Mouse (Mus musculus): Measurements from ENCODE around the gene Wnt7b.

The Wnt7b gene

GRCm38 (mm10) chr15:85569995-85570734 lies 12.1 kb downstream of the Wnt7b start:
- DNase-seq (ENCODE audit: low spot score in 2 of 2) = no peak

DNA sequence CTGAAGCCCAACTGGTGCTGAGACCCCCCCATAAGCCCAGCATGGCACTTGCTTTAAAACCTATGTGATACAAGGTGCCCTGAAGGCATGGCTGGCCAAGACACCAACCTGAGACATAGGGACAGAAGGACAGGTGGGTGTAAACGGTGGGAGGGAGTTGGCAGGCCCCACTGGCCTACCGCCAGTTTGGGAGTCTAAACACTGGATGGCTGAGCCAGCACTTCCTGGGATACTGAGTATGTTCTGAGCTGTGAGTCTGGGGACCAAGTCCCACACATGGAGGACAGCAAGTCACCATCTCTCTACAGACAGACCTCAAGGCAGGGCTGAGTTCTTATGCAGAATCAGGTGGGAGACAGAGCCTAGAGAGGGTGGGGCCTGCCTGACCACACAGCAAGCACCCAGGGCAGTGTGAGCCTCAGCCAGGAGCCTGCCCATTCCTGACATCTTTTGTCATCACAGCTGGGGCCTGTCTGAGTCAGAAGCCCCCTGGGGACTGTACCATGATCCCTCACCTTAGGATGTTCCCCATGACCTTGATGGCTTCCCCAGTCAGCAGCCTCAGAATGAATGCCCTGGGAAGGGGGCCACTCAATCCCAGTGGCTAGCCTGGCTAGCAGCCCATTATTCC lies 13.0 kb downstream of the Wnt7b start:
- no peak for DNase-seq (ENCODE audit: low spot score in 2 of 2)

DNA sequence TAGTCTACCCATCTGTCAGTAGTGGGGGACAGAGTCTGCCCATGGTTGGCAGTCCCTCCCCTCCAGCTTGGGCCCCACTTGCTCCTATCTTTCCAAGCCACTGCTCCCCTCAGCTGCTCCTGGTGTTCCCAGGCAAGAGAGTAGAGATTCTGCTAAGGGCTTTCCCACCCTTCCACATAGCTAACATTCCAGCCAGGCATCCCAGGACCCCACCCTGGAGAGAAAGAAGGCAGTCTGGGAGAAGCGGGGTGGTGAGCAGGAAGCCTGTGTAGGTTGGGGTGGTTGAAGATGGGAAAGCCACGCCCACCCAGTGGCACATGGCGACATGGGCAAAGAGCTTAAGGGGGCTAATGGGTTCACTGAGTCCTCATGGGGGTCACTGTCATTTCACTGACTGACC lies 13.9 kb downstream of the Wnt7b start:
- no peak for DNase-seq (ENCODE audit: low spot score in 2 of 2)

DNA sequence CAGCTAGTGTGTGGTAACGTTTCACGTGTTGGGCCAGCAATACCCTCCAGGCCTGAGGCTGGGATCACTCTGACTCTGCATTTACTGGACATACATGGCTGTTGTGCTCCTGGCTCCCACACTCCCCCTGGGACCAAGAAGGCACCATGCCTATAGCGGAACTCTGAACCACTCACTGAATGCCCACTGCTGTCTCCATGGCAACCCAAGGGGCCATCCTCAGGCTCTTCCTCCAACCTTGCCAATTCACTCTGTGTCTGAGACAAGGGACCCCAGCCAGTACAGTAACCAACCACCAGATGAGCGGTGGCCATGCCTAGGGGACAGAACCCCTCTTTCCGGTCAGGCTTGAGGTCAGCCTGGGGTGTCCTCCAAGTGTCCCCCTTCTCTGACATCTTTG lies 17.3 kb downstream of the Wnt7b start:
- DNase-seq (ENCODE audit: low spot score in 2 of 2) = no peak

- DNase-seq (ENCODE audit: low spot score in 2 of 2) = no peak
Measured at GRCm38 (mm10) chr15:85564034-85564769, 18.1 kb downstream of the Wnt7b start.

DNA sequence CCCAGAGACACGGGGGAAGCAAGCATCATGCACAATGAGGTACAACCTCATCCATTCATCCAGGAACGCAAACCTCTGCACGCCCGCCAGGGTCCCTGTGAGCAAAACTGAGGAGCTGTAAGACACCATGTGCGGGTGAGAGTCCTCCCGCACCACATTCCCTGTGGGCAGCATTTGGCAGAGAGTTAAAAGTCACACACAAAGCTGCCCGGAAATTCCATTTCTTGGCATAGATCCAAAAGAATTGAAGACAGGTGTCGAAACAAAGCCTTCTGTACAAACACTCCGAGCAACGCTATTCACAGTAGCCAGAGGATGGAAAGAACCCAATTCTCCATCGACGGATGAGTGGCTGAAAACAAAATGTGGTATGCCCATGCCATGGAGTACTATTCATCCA lies 20.3 kb downstream of the Wnt7b start:
- DNase-seq (ENCODE audit: low spot score in 2 of 2) = no peak

DNA sequence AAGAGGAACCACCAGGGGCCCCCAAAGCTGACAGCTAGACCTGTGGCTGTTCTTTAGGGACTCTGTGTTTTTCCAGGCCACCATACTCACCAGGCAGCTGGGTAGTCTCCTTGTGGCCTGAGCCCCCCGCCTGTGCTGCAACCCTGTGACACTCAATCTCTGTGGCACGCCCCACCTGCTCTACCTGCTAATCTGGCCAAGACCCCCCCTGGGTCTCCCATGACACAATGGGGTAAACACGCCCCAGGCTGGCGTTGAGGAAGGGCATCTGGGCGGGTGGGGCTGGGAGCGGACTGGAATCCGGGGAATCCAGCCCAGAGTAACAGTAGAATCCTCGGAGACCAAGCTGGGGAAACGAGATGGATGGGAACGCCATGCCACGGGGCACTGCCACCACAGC lies 21.4 kb downstream of the Wnt7b start:
- DNase-seq (ENCODE audit: low spot score in 2 of 2) = no peak

DNA sequence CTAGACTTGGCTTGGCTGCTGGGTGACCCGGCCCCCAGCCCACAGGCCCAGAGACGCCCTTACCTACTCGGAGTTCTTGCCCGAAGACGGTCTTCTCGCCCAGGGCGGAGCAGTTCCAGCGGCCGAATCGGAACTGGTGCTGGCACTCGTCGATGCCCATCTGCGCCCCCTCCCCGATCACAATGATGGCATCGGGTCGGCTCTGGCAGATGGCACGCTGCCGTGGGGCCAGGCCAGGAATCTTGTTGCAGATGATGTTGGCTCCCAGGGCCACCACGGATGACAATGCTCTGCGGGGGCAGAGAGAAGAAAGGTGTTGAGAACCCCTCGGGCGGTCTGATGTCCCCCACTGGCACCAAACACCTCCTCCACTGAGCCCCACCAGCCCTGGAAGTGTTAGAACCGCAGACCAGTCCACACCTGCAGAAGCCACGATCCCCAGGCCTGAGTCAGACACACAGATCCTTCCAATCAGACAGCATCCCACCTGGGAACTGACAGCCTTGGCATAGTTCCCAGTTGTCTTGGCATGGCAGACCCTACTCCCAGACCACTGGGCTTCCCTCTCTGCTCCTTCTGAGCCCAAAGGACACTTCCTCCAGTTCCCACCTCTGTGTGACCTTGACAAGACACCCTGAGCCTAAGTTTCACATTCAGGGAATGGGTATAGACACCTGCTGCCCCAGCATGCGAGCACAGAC lies 23.3 kb downstream of the Wnt7b start:
- no peak for DNase-seq (ENCODE audit: low spot score in 2 of 2)

DNA sequence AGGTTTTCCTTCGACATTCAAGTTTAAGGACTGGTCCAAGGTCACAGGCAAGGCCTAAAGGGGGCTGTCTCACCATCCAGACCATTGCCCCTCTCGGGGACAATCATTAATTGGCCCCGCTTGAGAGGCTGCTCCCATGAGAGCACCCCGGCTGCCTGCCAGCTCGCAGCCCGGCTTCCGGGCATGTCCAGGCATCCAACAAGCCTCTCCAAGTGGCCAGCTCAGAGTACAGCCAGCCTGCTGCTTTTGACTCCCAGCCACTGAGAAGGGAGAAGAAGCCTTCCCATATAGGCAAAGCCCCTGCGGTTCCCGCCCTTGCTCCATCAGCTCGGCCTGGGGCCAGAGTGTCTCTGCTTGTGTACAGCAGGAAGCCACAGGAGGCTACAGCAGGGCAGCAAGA lies 26.5 kb downstream of the Wnt7b start:
- DNase-seq (ENCODE audit: low spot score in 2 of 2) = no peak

GRCm38 (mm10) chr15:85553421-85553820 lies 28.9 kb downstream of the Wnt7b start:
- no peak for DNase-seq (ENCODE audit: low spot score in 2 of 2)

DNA sequence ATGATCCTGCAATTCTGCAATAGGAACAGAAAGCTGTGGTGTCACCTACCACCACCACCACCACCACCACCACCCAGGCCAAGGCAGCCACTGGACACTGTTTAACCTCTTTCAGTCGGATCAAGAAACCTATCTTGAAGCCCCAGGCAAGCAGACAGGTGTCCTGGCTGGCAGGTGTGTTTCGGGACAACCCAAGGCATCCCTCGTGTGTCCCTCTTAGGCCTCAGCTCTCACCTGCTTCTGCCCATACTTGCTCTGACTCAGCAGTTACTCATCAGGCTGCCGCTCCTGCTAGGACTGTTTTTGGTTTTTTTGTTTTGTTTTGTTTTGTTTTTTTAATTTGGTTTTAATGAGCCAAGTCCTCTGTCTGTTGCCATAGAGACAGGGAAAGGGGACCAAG lies 35.8 kb downstream of the Wnt7b start:
- no peak for DNase-seq (ENCODE audit: low spot score in 2 of 2)

DNA sequence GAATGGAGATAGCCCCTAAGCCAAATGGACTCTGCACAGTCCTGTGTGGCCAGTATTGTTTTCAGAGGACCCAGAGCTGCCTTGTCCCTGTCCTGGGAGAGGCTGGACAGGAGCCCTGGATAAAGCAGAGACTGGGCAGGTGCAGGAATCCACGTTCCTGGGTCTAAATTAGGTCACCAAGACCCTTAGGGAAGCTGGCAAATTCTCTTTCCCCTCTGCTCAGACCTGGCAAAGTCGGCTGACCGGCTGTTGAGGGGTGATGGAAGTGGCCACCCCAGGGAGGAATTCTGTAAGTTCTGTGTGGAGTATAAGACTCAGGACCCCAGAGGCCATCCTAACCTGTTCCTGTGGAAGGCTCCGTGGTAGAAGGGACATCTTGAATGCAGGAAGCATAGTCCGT lies 36.9 kb downstream of the Wnt7b start:
- no peak for DNase-seq (ENCODE audit: low spot score in 2 of 2)

DNA sequence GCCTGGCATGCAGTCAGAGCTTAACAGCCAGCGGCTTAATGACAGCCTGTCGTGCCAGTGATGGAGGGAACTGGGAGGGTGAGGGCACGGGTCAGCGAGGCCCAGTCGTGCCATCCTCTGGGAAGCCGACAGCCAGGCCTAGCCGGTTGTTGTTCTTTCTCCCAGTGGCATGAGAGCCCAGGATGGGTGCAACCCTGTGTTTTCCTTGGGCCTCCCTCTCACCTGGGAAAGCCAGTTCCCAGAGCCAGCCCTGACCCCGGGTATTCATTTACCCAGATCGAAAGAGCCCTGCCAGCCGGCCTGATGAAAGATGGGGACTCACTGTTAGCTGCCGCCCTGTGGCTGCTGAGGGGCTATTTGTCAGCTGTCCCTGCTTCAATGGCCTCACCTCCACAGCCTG lies 44.1 kb downstream of the Wnt7b start:
- DNase-seq (ENCODE audit: low spot score in 2 of 2) = no peak

GRCm38 (mm10) chr15:85537151-85537550 lies 45.1 kb downstream of the Wnt7b start:
- DNase-seq (ENCODE audit: low spot score in 2 of 2) = no peak

GRCm38 (mm10) chr15:85534646-85535045 lies 47.6 kb downstream of the Wnt7b start:
- DNase-seq (ENCODE audit: low spot score in 2 of 2) = no peak

GRCm38 (mm10) chr15:85534215-85534614 lies 48.1 kb downstream of the Wnt7b start:
- no peak for DNase-seq (ENCODE audit: low spot score in 2 of 2)

- DNase-seq (ENCODE audit: low spot score in 2 of 2) = no peak
Measured at GRCm38 (mm10) chr15:85532063-85532462, 50.2 kb downstream of the Wnt7b start.

DNA sequence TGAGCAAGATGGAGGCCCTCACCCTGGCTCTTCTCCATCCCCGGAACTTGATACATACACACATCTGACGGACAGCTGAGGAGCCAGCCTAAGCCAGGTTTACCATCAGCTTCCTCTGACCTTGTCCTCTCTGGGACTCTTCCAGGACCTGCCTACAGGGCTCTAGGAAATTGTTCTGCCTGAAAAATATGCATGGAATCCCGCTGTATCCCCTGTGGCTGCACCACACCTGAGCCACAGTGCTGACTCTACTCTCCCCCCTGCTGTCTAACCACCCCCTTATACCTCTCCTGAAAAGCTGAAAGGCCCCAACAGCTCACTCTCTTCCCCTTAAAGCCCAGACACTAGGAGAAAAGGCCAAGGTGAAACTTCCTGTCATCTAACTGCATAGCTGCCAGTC lies 52.4 kb downstream of the Wnt7b start:
- DNase-seq (ENCODE audit: low spot score in 2 of 2) = no peak

- DNase-seq (ENCODE audit: low spot score in 2 of 2) = no peak
Measured at GRCm38 (mm10) chr15:85524404-85524950, 57.8 kb downstream of the Wnt7b start.

DNA sequence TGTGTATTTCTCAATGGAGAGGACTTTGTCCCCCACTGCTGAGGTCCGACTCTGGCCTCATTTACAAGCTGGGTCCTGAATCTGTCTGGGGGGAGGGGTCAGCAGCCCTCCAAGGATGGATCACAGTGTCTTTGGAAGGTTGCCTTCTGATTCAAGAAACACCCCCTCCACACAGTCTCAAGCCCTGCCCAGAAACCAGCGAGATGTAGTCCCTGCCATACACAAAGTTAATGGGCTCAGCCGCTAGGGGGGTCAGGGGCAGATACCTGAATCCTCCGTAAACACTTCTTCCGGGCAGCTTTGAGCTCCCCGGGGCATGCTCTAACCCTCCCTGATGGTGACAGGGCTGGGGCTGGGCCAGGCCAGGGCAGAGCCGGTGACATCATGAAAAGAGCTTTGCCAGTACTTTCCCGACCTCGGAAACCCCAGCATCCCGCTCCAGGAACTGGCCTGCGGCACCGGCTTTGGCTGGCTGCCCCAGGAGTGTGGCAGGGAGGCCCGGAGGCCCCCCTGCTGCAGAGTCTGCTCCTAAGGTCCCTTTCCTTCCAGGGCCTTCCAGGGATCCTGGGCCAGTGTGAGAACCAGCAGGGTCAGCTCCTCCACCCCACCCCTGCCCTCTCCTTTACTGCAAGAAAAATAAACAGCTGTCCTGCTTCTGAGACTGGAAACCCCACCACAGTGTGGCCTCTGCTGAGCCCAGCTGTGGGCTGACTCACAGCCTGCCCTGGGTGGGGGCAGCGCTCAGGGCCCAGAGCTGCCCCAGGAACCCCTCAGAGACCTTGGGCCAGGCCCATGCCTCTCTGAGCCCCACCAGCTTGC lies 58.9 kb downstream of the Wnt7b start:
- DNase-seq (ENCODE audit: low spot score in 2 of 2) = no peak

GRCm38 (mm10) chr15:85519438-85519837 lies 62.8 kb downstream of the Wnt7b start:
- DNase-seq (ENCODE audit: low spot score in 2 of 2) = no peak
